Mouse (Mus musculus) liver, embryonic 14 days (tissue): ENCODE data around the gene Zranb1. TPM values are rescaled to one million over a fixed set of nuclear protein-coding genes. Genes with fewer than 3 reads are reported as not detected.

ENCODE experiments used
- polyA plus RNA-seq: library from polyadenylated mRNA; depleted of rRNA; stranded (reverse); fragments of >200 nt; gene quantifications from 2 replicates; pipeline ENCODE4 v1.2.3, GENCODE M21; 2012; rRNA removed

Zranb1 gene
- 6.3 and 7.2 TPM in 2 replicates for polyA plus RNA-seq

GRCm38 (mm10) chr7:132930850-132931559 is at the start of gene Zranb1:
Zranb1 (plus strand) TSS chr7:132931142.

Other genes starting within 250 kb of the Zranb1 start
- gene Fam53b, start 117.3 kb upstream of the Zranb1 start, polyA plus RNA-seq: 9.9 and 12.2 TPM in 2 replicates
- 14.1 and 15.2 TPM in 2 replicates for gene Eef1akmt2, start 78.5 kb upstream of the Zranb1 start, polyA plus RNA-seq
- 6.9 and 8.9 TPM in 2 replicates for gene Abraxas2, start 71.9 kb upstream of the Zranb1 start, polyA plus RNA-seq
- 7.5 and 8.9 TPM in 2 replicates for gene Fgfr2, start 192.2 kb downstream of the Zranb1 start, polyA plus RNA-seq
- gene Ctbp2, start 193.2 kb downstream of the Zranb1 start, polyA plus RNA-seq: 8.1 and 9.0 TPM in 2 replicates